Mouse (Mus musculus): ENCODE measurements around the gene Gm10188. TPM values are rescaled to one million over a fixed set of nuclear protein-coding genes. Genes with fewer than 3 reads are reported as not detected.

Gene Gm10188
- polyA plus RNA-seq, 1 experiment from 2014 or later, result not detected

DNA sequence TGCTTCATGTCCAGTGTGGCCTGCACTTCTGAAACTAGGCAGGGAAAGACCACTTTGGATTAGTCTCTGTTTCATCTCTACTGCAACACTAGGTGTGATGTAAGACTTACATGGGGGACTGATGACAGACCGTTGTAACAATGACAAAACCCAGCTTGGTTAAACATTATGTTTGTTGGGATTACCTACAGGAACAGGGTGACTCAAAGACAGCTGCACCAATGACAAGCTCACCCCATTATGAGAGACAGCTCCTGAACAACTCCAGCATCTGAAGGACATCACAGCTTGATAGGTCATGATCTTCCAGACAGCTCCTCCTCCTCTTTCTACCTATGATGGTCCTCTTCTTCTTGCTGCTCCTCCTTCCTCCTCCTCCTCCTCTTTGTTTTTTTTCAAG lies 30.8 kb upstream of the Gm10188 start:
- H3K9ac ChIP-seq, result no peak overlapping the region
- H3K4me3 ChIP-seq, result no peak overlapping the region
- 90% methylated on average over 1 of the region's 1 CpGs for WGBS
- no peak for ATAC-seq (ENCODE audit: insufficient number of reproducible peaks, low FRiP score, low TSS enrichment, low read depth)
- no peak overlapping the region for H3K27ac ChIP-seq
- no peaks in the 10 kb centered on the region for H3K36me3 ChIP-seq
- peaks cover 3% of the 10 kb centered on the region; the same call in 1 of the 2 replicates for H3K4me1 ChIP-seq
- no peak overlapping the region for H3K4me2 ChIP-seq
- H3K9me3 ChIP-seq, result no peaks in the 10 kb centered on the region
- H3K27me3 ChIP-seq, result no peaks in the 10 kb centered on the region

DNA sequence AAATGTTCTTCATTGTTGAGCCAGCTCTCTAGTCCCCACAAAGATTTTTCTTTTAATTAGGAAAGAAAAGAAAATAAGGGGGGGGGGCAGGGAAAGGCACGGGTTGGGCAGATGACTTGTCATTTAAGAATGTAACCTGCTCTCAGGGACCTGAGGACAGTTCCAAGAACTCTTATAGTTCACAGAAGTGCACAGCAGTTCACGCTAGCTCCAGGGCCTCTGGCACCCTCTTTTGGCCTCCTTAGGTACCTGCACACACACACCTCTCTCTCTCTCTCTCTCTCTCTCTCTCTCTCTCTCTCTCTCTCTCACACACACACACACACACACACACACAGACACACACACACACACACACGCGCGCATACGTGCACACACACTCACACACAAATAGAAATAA lies 24.9 kb upstream of the Gm10188 start:
- 84% methylated on average over 6 of the region's 6 CpGs for WGBS
- no peak for ATAC-seq (ENCODE audit: insufficient number of reproducible peaks, low FRiP score, low TSS enrichment, low read depth)
- Histone ChIP-seq H3K4me2 (no peak overlapping the region), H3K27me3 (no peaks in the 10 kb centered on the region), H3K4me3 (no peak overlapping the region), H3K9me3 (no peaks in the 10 kb centered on the region), H3K27ac (no peak overlapping the region), H3K4me1 (no peaks in the 10 kb centered on the region), H3K9ac (no peak overlapping the region), H3K36me3 (no peaks in the 10 kb centered on the region)

DNA sequence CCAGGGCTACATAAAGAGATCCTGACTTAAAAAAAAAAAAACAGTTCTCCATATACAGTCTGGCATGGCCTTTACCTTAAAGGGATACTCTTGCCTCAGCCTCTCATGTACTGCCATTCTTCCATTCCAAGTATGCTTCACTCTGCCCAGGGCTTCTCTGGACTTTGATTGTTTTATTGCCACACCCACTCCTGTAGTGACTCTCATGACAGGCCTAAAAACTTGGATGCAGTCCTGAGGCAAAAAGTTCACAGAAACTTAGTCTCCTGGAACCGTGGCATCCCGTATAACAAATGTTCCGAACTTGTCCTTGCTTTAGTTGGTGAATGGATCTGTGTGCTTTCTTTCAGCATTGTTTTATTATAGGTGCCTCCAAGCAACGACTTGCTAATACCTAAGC lies 17.1 kb upstream of the Gm10188 start:
- H3K27me3 ChIP-seq, result no peaks in the 10 kb centered on the region
- ATAC-seq (ENCODE audit: insufficient number of reproducible peaks, low FRiP score, low TSS enrichment, low read depth), result no peak
- 83% methylated on average over 4 of the region's 4 CpGs for WGBS
- no peaks in the 10 kb centered on the region for H3K9me3 ChIP-seq
- no peak overlapping the region for H3K4me3 ChIP-seq
- H3K9ac ChIP-seq, result no peak overlapping the region
- no peak overlapping the region for H3K27ac ChIP-seq
- no peak overlapping the region for H3K4me2 ChIP-seq
- H3K4me1 ChIP-seq, result no peaks in the 10 kb centered on the region
- H3K36me3 ChIP-seq, result no peaks in the 10 kb centered on the region

DNA sequence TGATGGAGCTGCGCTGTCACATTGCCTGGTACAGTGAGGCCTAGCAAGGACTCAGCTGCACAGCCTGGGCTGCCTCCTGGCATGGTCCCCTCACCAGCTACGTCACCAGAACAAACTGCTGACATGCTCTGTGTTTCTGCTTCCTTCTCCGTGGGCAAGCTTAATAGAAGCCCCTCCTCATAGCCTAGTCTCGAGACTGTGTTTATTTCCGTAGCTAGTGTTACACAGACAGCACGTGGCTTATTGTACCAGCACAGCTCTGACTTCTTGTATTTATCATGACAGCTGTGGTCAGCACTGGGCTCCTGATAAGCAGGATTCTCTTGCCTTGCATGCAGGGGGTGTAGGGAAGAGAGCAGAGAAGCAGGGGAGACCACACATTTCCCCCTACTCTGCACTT lies 16.6 kb upstream of the Gm10188 start:
- H3K9ac ChIP-seq, result no peak overlapping the region
- H3K4me2 ChIP-seq, result no peak overlapping the region
- no peaks in the 10 kb centered on the region for H3K4me1 ChIP-seq
- no peaks in the 10 kb centered on the region for H3K27me3 ChIP-seq
- no peak overlapping the region for H3K4me3 ChIP-seq
- no peak overlapping the region for H3K27ac ChIP-seq
- no peak for ATAC-seq (ENCODE audit: insufficient number of reproducible peaks, low FRiP score, low TSS enrichment, low read depth)
- no peaks in the 10 kb centered on the region for H3K9me3 ChIP-seq
- WGBS, result 51% methylated on average over 6 of the region's 6 CpGs
- H3K36me3 ChIP-seq, result no peaks in the 10 kb centered on the region

DNA sequence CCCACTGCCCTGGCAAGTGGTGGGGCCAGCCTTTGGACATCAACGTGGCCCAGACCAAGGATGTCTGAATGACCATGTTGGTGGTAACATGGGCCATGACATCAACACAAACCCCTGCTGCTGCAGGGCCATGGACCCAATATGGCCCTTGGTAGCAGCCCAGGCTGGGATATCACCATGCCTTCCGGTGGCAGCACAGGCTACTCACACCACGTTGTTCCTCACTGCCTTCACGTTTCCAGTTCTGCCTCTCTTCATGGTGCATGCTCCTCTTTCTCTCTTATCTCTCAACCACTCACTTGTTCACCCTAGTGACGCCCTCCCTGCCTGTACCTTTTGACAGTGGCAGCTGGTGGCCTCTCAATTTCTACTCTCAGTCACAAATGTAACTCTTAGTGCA lies 15.4 kb upstream of the Gm10188 start:
- no peak overlapping the region for H3K9ac ChIP-seq
- no peak overlapping the region for H3K27ac ChIP-seq
- no peak for ATAC-seq (ENCODE audit: insufficient number of reproducible peaks, low FRiP score, low TSS enrichment, low read depth)
- no peaks in the 10 kb centered on the region for H3K36me3 ChIP-seq
- no peaks in the 10 kb centered on the region for H3K9me3 ChIP-seq
- no peak overlapping the region for H3K4me2 ChIP-seq
- 77% methylated on average over 5 of the region's 5 CpGs for WGBS
- H3K4me1 ChIP-seq, result no peaks in the 10 kb centered on the region
- H3K27me3 ChIP-seq, result no peaks in the 10 kb centered on the region
- no peak overlapping the region for H3K4me3 ChIP-seq

DNA sequence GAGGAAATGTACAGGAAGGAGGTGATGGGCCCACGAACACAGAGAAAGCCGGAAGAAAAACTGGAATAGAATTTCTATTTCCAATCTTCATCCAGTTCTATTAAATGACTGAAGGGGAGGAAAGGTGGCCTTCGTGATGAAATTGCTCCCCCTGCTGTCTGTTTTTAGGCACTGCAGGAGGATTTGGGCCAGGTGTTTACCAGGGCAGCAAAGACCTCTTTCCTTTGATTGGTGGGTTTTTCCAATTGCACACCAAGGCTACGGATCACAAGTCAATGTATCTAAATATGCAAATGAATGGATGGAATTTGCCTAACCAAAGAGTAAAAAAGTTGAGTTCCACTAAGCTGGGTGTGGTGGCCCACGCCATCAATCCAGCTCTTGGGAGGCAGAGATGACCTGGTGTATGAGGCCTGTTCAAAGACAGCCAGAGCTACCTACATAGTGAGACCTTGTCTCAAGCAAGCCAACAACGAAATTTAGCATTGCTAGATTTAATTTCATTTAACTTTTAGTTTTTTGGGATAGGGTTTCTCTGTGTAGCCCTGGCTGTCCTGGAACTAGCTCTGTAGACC lies 8.1 kb upstream of the Gm10188 start:
- H3K9ac ChIP-seq, result no peak overlapping the region
- no peak overlapping the region for H3K4me2 ChIP-seq
- no peaks in the 10 kb centered on the region for H3K4me1 ChIP-seq
- H3K27me3 ChIP-seq, result 0 out of 2 replicates have a peak, but pooled peaks cover 4% of the 10 kb centered on the region
- H3K36me3 ChIP-seq, result no peaks in the 10 kb centered on the region
- 21% methylated on average over 6 of the region's 6 CpGs for WGBS
- no peak for ATAC-seq (ENCODE audit: insufficient number of reproducible peaks, low FRiP score, low TSS enrichment, low read depth)
- no peak overlapping the region for H3K4me3 ChIP-seq
- H3K9me3 ChIP-seq, result no peaks in the 10 kb centered on the region
- no peak overlapping the region for H3K27ac ChIP-seq

DNA sequence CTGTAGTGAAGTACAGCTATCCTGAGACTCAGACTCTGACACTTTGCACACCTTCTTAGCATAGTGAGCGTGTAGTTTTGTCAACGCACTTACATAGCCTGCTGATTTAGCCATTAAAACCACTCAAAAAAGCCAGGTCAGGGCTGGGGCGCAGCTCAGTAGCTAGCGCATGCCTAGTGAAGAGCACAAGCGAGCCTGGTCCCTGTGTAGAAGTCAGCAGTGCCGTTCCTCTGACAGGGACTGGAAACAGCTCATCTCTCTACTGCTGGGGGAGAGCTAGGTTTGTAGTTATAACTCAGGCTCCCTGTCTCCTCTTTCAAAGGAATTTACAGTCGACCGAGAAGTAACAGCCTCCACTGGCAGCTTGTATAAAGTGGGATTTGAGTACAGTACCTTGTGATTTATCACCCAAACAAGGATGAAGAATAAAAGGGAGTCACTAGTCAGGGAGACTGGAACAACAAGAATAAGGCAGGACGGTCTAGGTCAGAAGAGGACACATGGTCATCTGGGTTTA lies 5.2 kb upstream of the Gm10188 start:
- Histone ChIP-seq H3K27me3 (0 out of 2 replicates have a peak, but pooled peaks cover 4% of the 10 kb centered on the region), H3K4me3 (no peak overlapping the region), H3K4me1 (no peaks in the 10 kb centered on the region), H3K9ac (no peak overlapping the region), H3K27ac (no peak overlapping the region), H3K36me3 (no peaks in the 10 kb centered on the region), H3K4me2 (no peak overlapping the region), H3K9me3 (no peaks in the 10 kb centered on the region)
- no peak for ATAC-seq (ENCODE audit: insufficient number of reproducible peaks, low FRiP score, low TSS enrichment, low read depth)
- WGBS, result 39% methylated on average over 9 of the region's 9 CpGs

DNA sequence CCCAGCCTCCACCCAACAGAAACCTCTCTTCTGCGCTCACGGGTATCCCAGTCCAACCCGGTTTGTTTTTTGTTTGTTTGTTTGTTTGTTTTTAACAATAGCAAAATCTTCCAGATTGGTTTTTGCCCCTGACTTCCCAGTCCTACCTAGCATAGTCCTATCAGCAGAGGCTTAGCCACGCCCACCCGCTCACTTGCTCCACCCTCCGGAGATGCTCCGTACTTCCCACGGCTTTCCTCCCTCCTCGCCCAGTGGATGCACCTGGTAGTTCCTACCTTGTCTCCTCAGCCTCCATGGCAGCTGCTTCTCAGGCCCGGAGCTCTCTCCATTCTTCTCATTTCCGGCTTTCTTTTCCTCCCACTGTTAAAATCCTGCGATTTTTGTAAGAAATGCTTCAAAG lies 4.0 kb upstream of the Gm10188 start:
- H3K4me3 ChIP-seq, result no peak overlapping the region
- no peak for ATAC-seq (ENCODE audit: insufficient number of reproducible peaks, low FRiP score, low TSS enrichment, low read depth)
- WGBS, result 22% methylated on average over 12 of the region's 12 CpGs

DNA sequence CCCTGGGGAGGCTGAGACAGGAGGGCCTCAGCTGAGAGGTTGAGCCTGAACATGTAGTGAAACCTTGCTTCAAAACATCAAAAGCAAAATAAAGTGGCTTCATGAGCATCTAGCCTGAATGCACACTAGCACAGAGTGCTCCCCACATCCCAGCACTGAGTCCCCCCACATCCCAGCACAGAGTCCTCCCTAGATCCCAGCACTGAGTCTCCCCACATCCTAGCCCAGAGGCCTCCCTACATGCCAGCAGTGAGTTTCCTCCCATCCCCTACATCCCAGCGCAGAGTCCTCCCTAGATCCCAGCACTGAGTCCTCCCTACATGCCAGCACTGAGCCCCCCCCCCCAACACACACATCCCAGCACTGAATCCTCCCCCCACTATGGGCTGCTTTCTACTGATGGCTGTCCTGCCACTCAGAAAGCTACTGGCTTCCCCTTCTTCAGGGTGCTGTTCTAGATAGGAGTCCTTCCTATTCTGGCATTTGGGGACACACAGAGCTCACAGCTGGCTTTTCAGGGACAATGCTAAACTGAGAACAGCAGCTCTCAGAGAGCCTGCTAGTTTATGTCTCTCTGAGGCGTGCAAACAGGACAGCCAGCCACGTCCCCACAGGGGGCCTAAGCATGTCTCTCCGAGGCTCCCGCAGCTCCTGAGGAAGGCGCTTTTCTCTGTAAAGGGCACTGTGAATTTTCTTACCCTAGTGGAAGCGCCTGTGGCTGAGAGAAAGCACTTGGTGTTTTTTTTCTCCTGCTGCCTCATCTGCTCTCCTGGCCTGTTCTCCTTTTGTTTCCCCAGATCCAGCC lies 2.1 kb upstream of the Gm10188 start:
- Histone ChIP-seq H3K4me3 (no peak overlapping the region), H3K9ac (no peak overlapping the region), H3K4me1 (no peaks in the 10 kb centered on the region), H3K27me3 (0 out of 2 replicates have a peak, but pooled peaks cover 3% of the 10 kb centered on the region), H3K27ac (no peak overlapping the region), H3K9me3 (no peaks in the 10 kb centered on the region), H3K4me2 (no peak overlapping the region), H3K36me3 (no peaks in the 10 kb centered on the region)
- no peak for ATAC-seq (ENCODE audit: insufficient number of reproducible peaks, low FRiP score, low TSS enrichment, low read depth)
- WGBS, result 40% methylated on average over 7 of the region's 7 CpGs

More for the DNA sequence above, 4.0 kb upstream of the Gm10188 start:
- no peaks in the 10 kb centered on the region for H3K4me1 ChIP-seq
- H3K9me3 ChIP-seq, result no peaks in the 10 kb centered on the region
- H3K27me3 ChIP-seq, result 0 out of 2 replicates have a peak, but pooled peaks cover 4% of the 10 kb centered on the region
- no peak overlapping the region for H3K27ac ChIP-seq
- H3K4me2 ChIP-seq, result no peak overlapping the region
- H3K9ac ChIP-seq, result no peak overlapping the region
- H3K36me3 ChIP-seq, result no peaks in the 10 kb centered on the region

DNA sequence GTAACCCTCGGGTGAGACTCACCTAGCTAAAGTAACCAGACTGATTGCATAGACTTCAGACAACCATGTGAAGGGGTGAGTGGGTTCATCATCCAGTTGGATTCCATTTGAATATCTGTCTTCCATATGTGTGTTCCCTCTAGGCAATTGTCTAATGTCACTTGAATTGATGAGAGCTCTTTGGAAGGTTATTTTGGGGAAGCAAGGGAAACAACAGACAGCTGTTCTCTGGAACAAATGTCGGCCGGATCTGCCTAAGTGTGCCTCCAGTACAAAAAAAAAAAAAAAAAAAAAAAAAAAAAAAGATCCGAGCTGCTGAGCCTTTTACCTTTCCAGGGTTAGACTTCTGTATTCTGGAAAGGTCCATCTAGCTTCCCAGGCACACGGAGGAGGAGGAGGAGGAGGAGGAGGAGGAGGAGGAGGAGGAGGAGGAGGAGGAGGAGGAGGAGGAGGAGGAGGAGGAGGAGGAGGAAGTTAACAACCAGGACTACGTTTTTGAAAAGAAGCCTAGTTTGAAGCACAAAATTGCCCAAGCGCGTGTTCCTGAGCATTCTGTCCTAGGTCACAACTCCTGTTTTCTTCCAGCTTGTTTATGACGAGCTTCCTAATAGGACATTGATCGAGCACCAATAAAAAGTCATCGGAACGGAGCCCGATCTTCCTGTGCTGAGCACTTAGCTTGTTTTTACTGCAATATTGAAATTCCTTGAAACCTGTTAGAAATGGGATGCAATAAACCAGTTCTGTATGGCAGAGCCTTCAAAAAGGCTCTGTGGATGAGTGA lies 3.1 kb downstream of the Gm10188 start:
- Histone ChIP-seq H3K27ac (no peak overlapping the region), H3K9me3 (no peaks in the 10 kb centered on the region), H3K4me1 (no peaks in the 10 kb centered on the region), H3K4me3 (no peak overlapping the region), H3K9ac (no peak overlapping the region), H3K27me3 (no peaks in the 10 kb centered on the region), H3K4me2 (no peak overlapping the region), H3K36me3 (no peaks in the 10 kb centered on the region)
- ATAC-seq (ENCODE audit: insufficient number of reproducible peaks, low FRiP score, low TSS enrichment, low read depth), result no peak
- 60% methylated on average over 12 of the region's 13 CpGs for WGBS

DNA sequence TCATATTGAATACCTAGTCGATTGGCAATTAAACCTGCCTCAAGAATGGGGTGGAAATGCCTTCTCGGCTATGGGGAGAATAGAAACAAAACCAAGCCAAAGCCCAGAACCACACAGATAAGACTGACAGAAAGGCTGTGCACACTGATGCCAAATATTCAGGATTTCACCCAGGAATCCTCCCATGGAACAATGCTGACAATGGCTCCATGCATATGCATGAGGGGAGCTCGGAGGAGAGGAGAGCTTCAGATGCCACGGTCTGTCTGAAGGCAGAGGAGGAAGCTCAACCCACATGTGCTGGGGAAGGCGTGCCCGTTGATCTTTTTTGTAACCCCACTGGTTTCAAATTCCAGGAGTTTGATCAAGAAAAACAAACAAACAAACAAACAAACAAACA lies 7.4 kb downstream of the Gm10188 start:
- no peaks in the 10 kb centered on the region for H3K4me1 ChIP-seq

DNA sequence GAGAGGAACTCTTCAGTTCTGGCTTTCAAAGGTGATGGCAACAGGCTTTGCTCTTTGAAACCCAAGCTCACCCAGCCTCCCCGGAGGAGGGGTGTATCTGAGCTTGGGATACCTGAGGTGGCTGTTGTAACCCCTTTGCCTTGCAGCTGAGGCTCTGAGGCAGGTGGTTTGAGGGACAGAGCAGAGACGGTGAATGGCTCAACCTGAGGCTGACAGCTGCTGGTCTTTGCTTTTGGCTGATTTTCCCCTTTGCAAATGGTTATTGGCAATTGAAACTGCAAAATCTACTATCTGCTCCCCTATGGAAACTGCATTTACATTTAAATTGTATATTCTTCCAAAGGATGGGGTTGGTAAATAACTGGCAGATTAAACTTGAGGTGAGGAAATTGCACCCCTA lies 7.9 kb downstream of the Gm10188 start:
- no peak overlapping the region for H3K27ac ChIP-seq
- no peak overlapping the region for H3K9ac ChIP-seq
- H3K36me3 ChIP-seq, result no peaks in the 10 kb centered on the region
- no peak for ATAC-seq (ENCODE audit: insufficient number of reproducible peaks, low FRiP score, low TSS enrichment, low read depth)
- WGBS, result 36% methylated on average over 2 of the region's 2 CpGs
- no peaks in the 10 kb centered on the region for H3K9me3 ChIP-seq
- peaks cover 8% of the 10 kb centered on the region for H3K27me3 ChIP-seq
- H3K4me2 ChIP-seq, result no peak overlapping the region
- H3K4me1 ChIP-seq, result no peaks in the 10 kb centered on the region
- H3K4me3 ChIP-seq, result no peak overlapping the region

More for the DNA sequence above, 7.4 kb downstream of the Gm10188 start:
- H3K9me3 ChIP-seq, result no peaks in the 10 kb centered on the region
- peaks cover 8% of the 10 kb centered on the region for H3K27me3 ChIP-seq
- no peaks in the 10 kb centered on the region for H3K36me3 ChIP-seq
- no peak for ATAC-seq (ENCODE audit: insufficient number of reproducible peaks, low FRiP score, low TSS enrichment, low read depth)
- no peak overlapping the region for H3K27ac ChIP-seq
- H3K4me3 ChIP-seq, result no peak overlapping the region
- 38% methylated on average over 6 of the region's 6 CpGs for WGBS
- H3K4me2 ChIP-seq, result no peak overlapping the region
- no peak overlapping the region for H3K9ac ChIP-seq
